Mouse (Mus musculus) MEL (cell line): ENCODE results near the gene Rdh16f2.

ENCODE experiments used
- BHLHE40 ChIP-seq: IDR thresholded peaks from 2 replicates; pipeline ENCODE4 v1.6.1; 2012; ENCODE audit warnings: low read depth, mild to moderate bottlenecking, inconsistent platforms, low read length, improper control_type of control experiment, borderline replicate concordance
- CHD2 ChIP-seq: IDR thresholded peaks from 2 replicates; pipeline ENCODE4 v1.6.1; 2011; ENCODE audit warnings: low read length, improper control_type of control experiment
- CTCF ChIP-seq, 3 experiments: IDR thresholded peaks in 2 of 3; conservative IDR thresholded peaks in 1 of 3; 2 replicates each; pipeline ENCODE4 v1.5.1; 2011 to 2012; ENCODE audit warnings: low read length in 3 of 3, low read depth in 2 of 3, mild to moderate bottlenecking in 2 of 3, improper control_type of control experiment in 1 of 3, inconsistent platforms in 1 of 3, mixed read lengths in 1 of 3, moderate library complexity in 1 of 3; ENCODE audit not compliant: control insufficient read depth in 1 of 3, insufficient read depth in 1 of 3, poor library complexity in 1 of 3, severe bottlenecking in 1 of 3
- EP300 ChIP-seq, 2 experiments: IDR thresholded peaks; 2 replicates each; pipeline ENCODE4 v1.6.1; 2011; ENCODE audit warnings: improper control_type of control experiment in 2 of 2, low read length in 2 of 2, low read depth in 1 of 2, mild to moderate bottlenecking in 1 of 2
- GATA1 ChIP-seq: IDR thresholded peaks from 2 replicates; pipeline ENCODE4 v1.6.1; 2011; ENCODE audit warnings: low read depth, low read length, improper control_type of control experiment
- MAFK ChIP-seq: IDR thresholded peaks from 2 replicates; pipeline ENCODE4 v1.6.1; 2011; ENCODE audit warnings: low read depth, mild to moderate bottlenecking, low read length, improper control_type of control experiment, borderline replicate concordance
- MYB ChIP-seq: IDR thresholded peaks from 2 replicates; pipeline ENCODE4 v1.6.1; 2011; ENCODE audit warnings: mild to moderate bottlenecking, low read depth, low read length, improper control_type of control experiment
- NRF1 ChIP-seq: IDR thresholded peaks from 2 replicates; pipeline ENCODE4 v1.6.1; 2014; ENCODE audit warnings: low read depth, mild to moderate bottlenecking, inconsistent platforms, low read length, improper control_type of control experiment, moderate library complexity; ENCODE audit not compliant: poor library complexity, insufficient read depth, severe bottlenecking
- POLR2A ChIP-seq, 2 experiments: IDR thresholded peaks; 2 replicates each; pipeline ENCODE4 v1.6.1; 2011 to 2012; ENCODE audit warnings: low read length in 2 of 2, mild to moderate bottlenecking in 2 of 2, control low read depth in 1 of 2, improper control_type of control experiment in 1 of 2, low read depth in 1 of 2, moderate library complexity in 1 of 2; ENCODE audit not compliant: control insufficient read depth in 1 of 2, insufficient read depth in 1 of 2, poor library complexity in 1 of 2
- RAD21 ChIP-seq: IDR thresholded peaks from 2 replicates; pipeline ENCODE4 v1.6.1; 2011; ENCODE audit warnings: mild to moderate bottlenecking, low read depth, low read length, improper control_type of control experiment
- TAL1 ChIP-seq: IDR thresholded peaks from 2 replicates; pipeline ENCODE4 v1.6.1; 2012; ENCODE audit warnings: mild to moderate bottlenecking, inconsistent platforms, low read length, moderate library complexity, mixed read lengths
- TCF12 ChIP-seq: IDR thresholded peaks from 2 replicates; pipeline ENCODE4 v1.6.1; 2014; ENCODE audit warnings: low read depth, mild to moderate bottlenecking, inconsistent platforms, low read length, improper control_type of control experiment, moderate library complexity
- USF1 ChIP-seq: IDR thresholded peaks from 2 replicates; pipeline ENCODE4 v1.6.1; 2014; ENCODE audit warnings: low read depth, mild to moderate bottlenecking, inconsistent platforms, low read length, improper control_type of control experiment, moderate library complexity
- USF2 ChIP-seq, 2 experiments: IDR thresholded peaks; 2 replicates each; pipeline ENCODE4 v1.6.1; 2011 to 2012; ENCODE audit warnings: improper control_type of control experiment in 2 of 2, low read length in 2 of 2, borderline replicate concordance in 1 of 2, inconsistent platforms in 1 of 2, low read depth in 1 of 2, mild to moderate bottlenecking in 1 of 2; ENCODE audit not compliant: insufficient read depth in 1 of 2

DNA sequence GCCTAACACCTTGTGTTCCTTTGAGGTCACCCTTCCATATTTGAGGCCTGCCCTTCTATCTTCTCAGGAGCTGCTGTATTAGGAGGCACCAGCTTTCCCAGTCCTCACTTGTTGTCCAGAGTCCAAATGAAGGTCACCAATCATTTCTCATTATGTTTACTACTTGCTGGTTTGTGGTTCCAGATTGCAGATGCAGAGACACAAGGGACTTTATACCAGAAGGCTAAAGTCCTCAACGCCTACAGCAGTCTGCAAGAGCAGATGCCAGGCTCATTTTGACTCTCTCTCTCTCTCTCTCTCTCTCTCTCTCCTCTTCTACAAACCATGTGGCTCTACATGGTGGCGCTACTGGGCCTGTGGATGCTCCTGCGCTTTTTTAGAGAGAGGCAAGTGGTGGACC is at the start of gene Rdh16f2:
- TF ChIP-seq TCF12 (no peak), NRF1 (no peak), GATA1 (no peak), CHD2 (no peak), EP300 (IDR thresholded peaks at IDR 0.05; ENCODE audit: low read depth in 1 of 2, low read length in 2 of 2) (no peak), MAFK (no peak), USF2 (IDR thresholded peaks at IDR 0.05; ENCODE audit: borderline replicate concordance in 1 of 2, insufficient read depth in 1 of 2, low read depth in 1 of 2, low read length in 2 of 2) (no peak), MYB (no peak), TAL1 (no peak), CTCF (IDR thresholded peaks at IDR 0.05 in 2 of 3, conservative IDR thresholded peaks at IDR 0.05 in 1 of 3; ENCODE audit: control insufficient read depth in 1 of 3, insufficient read depth in 1 of 3, low read depth in 2 of 3, low read length in 3 of 3, poor library complexity in 1 of 3, severe bottlenecking in 1 of 3) (no peak), POLR2A (IDR thresholded peaks at IDR 0.05; ENCODE audit: control insufficient read depth in 1 of 2, insufficient read depth in 1 of 2, low read depth in 1 of 2, low read length in 2 of 2, poor library complexity in 1 of 2) (no peak), BHLHE40 (no peak), RAD21 (no peak), USF1 (no peak)
